Mouse (Mus musculus) lung, postnatal 0 days (tissue): ENCODE measurements around the gene Ifitm3. TPM values are rescaled to one million over a fixed set of nuclear protein-coding genes. Genes with fewer than 3 reads are reported as not detected.
A peak's percentile ranks its signal among the peaks of the same experiment; 100 is the strongest.
"Not testable (repeated sequence)": the region's sequence is repeated elsewhere in the genome, so short reads cannot be mapped to it uniquely, and the experiment has no call there.

Source experiments
- ATAC-seq: fragments of 200-750 bp; cut with Nextera tagmentation; 2 replicates; pipeline ENCODE4 v1.8.0; 2017; ENCODE audit warnings: moderate library complexity
- DNase-seq: peaks from one replicate; pipeline ENCODE4 v3.0.0-alpha.2; 2016; ENCODE audit warnings: low spot score
- H3K27ac ChIP-seq: fragments of 300-500 bp; sonication (generic); 2 replicates; pipeline ENCODE4 v1.5.1; 2014; ENCODE audit warnings: antibody characterized with exemption, mild to moderate bottlenecking, low read length, mixed read lengths
- H3K27me3 ChIP-seq: fragments of 300-500 bp; sonication (generic); replicated peaks from 2 replicates; pipeline ENCODE4 v1.6.1; 2014; ENCODE audit warnings: low read length, mixed read lengths; ENCODE audit not compliant: insufficient read depth
- H3K36me3 ChIP-seq: fragments of 300-500 bp; sonication (generic); 2 replicates; pipeline ENCODE4 v1.6.1; 2014; ENCODE audit warnings: low read length, mixed read lengths; ENCODE audit not compliant: insufficient read depth
- H3K4me1 ChIP-seq: fragments of 300-500 bp; sonication (generic); 2 replicates; pipeline ENCODE4 v1.6.1; 2014; ENCODE audit warnings: antibody characterized with exemption, low read depth, low read length, mixed read lengths; ENCODE audit not compliant: insufficient read depth
- H3K4me2 ChIP-seq: fragments of 300-500 bp; sonication (generic); replicated peaks from 2 replicates; pipeline ENCODE4 v1.6.1; 2014; ENCODE audit warnings: low read depth, mild to moderate bottlenecking, low read length, moderate library complexity, mixed read lengths
- H3K4me3 ChIP-seq: fragments of 300-500 bp; sonication (generic); 2 replicates; pipeline ENCODE4 v1.5.1; 2014; ENCODE audit warnings: low read depth, low read length
- H3K9ac ChIP-seq: fragments of 300-500 bp; sonication (generic); replicated peaks from 2 replicates; pipeline ENCODE4 v1.6.1; 2014; ENCODE audit warnings: low read depth, mild to moderate bottlenecking
- H3K9me3 ChIP-seq: fragments of 300-500 bp; sonication (generic); 2 replicates; pipeline ENCODE4 v1.6.1; 2016; ENCODE audit warnings: low read length, mixed read lengths
- CTCF ChIP-seq: IDR thresholded peaks from 2 replicates; pipeline ENCODE4 v1.5.1; 2016; ENCODE audit warnings: antibody characterized with exemption, mild to moderate bottlenecking
- EP300 ChIP-seq: IDR thresholded peaks from 2 replicates; pipeline ENCODE4 v1.6.1; 2016; ENCODE audit warnings: antibody characterized with exemption, mild to moderate bottlenecking, control low read depth
- WGBS: fragments of 180-500 bp; shearing (Covaris S2); extraction: QIAGEN DNeasy Blood & Tissue Kit; methylation state at CpG from one replicate; pipeline ENCODE4 v1.1.7; 2014; 5-methylcytosine and 5-hydroxymethylcytosine counted together
- polyA plus RNA-seq: library from polyadenylated mRNA; unstranded; fragments of >200 nt; fragmentation: Nextera tagmentation; extraction: Ambion mirVana; gene quantifications from 2 replicates; pipeline ENCODE4 v1.2.1, GENCODE M21; 2015

Gene Ifitm3
- polyA plus RNA-seq, 1 experiment from 2014 or later, result 1,037 TPM

DNA sequence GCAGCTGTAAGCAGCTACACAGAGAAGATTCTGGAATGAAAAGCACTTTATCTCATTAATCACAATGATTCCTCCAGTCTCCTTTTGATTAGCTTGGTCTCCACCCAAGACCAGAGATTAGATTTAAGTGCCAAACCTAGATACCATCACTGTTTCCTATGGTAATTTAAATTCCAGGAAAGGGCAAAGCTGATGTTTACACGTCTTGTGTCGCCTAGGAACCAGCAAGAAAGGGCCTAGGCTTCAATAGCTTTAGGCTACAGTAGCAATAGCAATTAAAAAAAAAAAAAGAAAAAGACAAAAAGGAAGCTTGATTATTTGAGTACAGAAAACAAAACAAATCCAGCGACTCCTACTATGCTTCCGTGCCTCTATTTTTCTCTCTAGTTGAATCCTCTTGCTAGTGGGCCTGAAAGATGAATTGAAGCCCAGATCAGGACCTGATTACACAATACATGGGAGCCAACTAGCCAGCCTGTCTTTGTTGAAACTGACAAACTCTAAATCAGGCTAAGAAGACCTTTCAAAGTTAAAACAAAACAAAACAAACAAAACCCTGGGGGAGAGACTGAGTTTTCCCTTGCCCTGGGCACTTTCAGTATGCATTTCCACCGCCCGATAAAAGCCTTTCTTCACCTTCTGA, 15.6 kb upstream of the Ifitm3 start:
- 40% methylated on average over 6 of the region's 6 CpGs for WGBS
- Histone ChIP-seq H3K36me3 (no peaks in the 10 kb centered on the region), H3K27me3 (no peaks in the 10 kb centered on the region), H3K27ac (peak overlapping the region; percentile 75), H3K9me3 (no peaks in the 10 kb centered on the region), H3K4me3 (no peak overlapping the region), H3K4me1 (peaks cover 4% of the 10 kb centered on the region; the same call in 1 of the 2 replicates), H3K4me2 (no peak overlapping the region), H3K9ac (0 out of 2 replicates have a peak overlapping the region, but pooled peaks have one; percentile 16)
- ATAC-seq (peak; percentile 77), DNase-seq (peak; percentile 66)
- TF ChIP-seq EP300 (peak; percentile 88), CTCF (no peak)

DNA sequence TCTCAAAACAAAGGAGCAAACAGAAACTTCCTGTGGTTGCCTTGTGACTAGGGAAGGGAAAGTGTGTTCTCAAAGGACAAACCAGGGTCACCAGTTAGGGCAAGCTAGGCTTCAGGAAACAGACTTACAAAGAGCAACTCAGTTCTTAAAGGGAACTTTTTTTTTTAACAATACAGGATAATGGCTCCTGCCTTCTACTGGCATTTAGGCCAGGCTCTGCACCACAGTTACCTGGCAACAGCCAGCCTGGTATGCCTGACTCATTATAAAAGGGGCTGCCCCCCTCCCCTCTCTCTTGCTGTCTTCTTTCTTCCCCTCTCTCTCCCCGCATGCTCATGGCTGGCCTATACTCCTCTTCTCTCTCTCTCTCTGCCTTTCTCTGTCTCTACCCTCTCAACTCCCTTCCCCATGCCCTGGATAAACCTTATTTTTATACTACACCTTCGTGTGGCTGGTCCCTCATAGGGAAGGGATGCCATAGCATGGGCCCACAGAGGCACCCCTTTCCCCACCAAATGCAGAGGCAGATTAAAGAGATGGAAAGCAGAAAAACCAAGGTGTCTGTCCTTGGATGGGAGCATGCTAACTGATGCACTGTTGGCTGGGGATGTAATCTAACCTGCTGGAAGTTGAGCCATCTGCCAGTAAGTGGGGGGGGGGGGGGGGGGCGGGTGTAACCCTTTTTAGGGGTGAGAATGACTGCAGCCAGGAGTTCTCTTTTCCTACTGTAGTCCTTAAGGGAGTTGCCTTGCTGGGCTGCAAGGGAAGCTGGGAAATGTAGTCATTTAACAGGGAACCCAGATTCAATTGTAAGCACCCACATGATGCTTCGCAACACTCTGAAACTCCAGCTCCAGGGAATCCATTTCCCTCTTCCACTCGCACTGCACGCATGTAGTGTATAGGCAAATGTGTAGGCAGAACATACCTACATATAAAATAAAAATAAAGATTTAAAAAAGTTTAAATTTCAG, 14.6 kb upstream of the Ifitm3 start:
- 48% methylated on average over 6 of the region's 6 CpGs for WGBS
- DNase-seq, result peak; percentile 30
- Histone ChIP-seq H3K27me3 (no peaks in the 10 kb centered on the region), H3K9me3 (no peaks in the 10 kb centered on the region), H3K4me3 (no peak overlapping the region), H3K4me2 (no peak overlapping the region), H3K27ac (no peak overlapping the region), H3K4me1 (peaks cover 4% of the 10 kb centered on the region; the same call in 1 of the 2 replicates), H3K36me3 (no peaks in the 10 kb centered on the region), H3K9ac (no peak overlapping the region)
- no peak for TF ChIP-seq EP300
- TF ChIP-seq CTCF, result no peak
- ATAC-seq, result no peak

DNA sequence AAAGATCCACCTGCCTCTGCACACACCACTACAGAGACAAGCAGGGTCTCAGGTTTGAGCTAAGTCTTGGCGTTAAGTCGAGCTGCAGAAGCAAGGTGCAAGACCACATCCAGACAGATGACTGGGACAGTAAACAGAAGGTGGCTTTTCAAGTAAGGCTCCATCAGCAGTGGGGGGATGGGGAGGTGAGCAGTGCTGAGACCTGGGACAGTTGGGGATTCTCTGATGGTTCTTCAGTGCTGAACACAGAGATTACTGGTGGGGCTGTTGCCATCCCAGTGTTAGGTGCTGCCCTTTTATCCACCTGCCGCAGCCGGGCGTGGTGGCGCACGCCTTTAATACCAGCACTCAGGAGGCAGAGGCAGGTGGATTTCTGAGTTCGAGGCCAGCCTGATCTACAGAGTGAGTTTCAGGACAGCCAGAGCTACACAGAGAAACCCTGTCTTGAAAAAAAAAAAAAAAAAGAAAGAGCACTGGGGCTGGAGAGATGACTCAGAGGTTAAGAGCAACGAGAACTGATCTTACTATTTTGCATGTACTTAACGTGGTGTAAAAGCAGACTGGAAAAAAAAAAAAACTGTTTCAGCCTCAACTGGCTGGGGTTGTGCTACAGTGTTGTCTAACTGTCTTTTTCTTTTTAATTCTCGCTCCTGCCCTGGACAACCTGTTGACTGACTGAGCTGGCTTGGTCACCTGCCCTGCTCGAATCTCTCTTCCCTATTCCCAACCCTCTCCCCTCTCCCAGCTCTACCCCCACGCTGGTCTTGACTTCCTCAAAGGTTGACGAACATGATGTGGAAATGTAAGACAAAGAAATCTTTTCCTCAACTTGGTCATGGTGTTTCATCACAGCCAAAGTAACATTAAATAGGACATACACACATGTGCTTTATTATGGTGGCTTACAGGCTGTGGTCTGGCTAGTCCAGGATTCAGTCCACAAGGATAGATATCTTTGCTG, 11.2 kb upstream of the Ifitm3 start:
- no peak overlapping the region for H3K27ac ChIP-seq
- no peak for TF ChIP-seq EP300
- TF ChIP-seq CTCF, result no peak
- 74% methylated on average over 14 of the region's 14 CpGs for WGBS
- H3K4me3 ChIP-seq, result no peak overlapping the region
- no peaks in the 10 kb centered on the region for H3K27me3 ChIP-seq
- no peaks in the 10 kb centered on the region for H3K9me3 ChIP-seq
- no peak for DNase-seq
- no peak overlapping the region for H3K9ac ChIP-seq
- no peaks in the 10 kb centered on the region for H3K36me3 ChIP-seq
- ATAC-seq, result no peak
- H3K4me1 ChIP-seq, result peaks cover 4% of the 10 kb centered on the region; the same call in 1 of the 2 replicates
- H3K4me2 ChIP-seq, result no peak overlapping the region

- no peaks in the 10 kb centered on the region for H3K27me3 ChIP-seq
- no peaks in the 10 kb centered on the region for H3K4me1 ChIP-seq
- no peak overlapping the region for H3K9ac ChIP-seq
- no peak overlapping the region for H3K4me2 ChIP-seq
- TF ChIP-seq CTCF, result no peak
- TF ChIP-seq EP300, result no peak
- H3K27ac ChIP-seq, result no peak overlapping the region
- no peaks in the 10 kb centered on the region for H3K9me3 ChIP-seq
- WGBS, result 93% methylated on average over 5 of the region's 5 CpGs
- DNase-seq (no peak), ATAC-seq (no peak)
- no peak overlapping the region for H3K4me3 ChIP-seq
- H3K36me3 ChIP-seq, result no peaks in the 10 kb centered on the region
Measured at GRCm38 (mm10) chr7:141019028-141019427, 8.5 kb upstream of the Ifitm3 start.

DNA sequence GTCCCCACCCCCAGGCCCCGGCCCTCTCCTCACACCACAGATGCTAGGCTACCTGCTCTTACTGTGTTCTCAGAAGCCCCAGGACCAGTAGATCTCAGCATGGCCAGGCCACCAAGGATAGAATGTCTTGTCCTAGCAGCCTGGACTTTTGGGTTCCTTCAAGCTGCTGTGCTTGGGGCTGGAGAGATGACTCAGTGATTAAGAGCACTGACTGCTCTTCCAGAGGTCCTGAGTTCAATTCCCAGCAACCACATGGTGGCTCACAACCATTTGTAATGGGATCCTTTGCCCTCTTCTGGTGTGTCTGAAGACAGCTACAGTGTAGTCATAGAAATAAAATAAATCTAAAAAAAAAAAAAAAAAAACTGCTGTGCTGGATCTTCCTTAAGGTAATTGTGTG, 7.3 kb upstream of the Ifitm3 start, which contains the start of gene Ifitm6:
Gene Ifitm6 (minus strand): TSS at position 101 of the 400 bp plus-strand sequence.
- H3K27ac ChIP-seq, ATAC-seq: not testable (repeated sequence)
- WGBS, result 91% methylated on average over 1 of the region's 1 CpGs

More for the DNA sequence above, 7.3 kb upstream of the Ifitm3 start, which contains the start of gene Ifitm6:
- not testable (repeated sequence) for H3K36me3 ChIP-seq, H3K4me2 ChIP-seq, H3K9ac ChIP-seq, H3K9me3 ChIP-seq, H3K4me1 ChIP-seq, H3K27me3 ChIP-seq, H3K4me3 ChIP-seq, DNase-seq
